In the genomic region with DNA sequence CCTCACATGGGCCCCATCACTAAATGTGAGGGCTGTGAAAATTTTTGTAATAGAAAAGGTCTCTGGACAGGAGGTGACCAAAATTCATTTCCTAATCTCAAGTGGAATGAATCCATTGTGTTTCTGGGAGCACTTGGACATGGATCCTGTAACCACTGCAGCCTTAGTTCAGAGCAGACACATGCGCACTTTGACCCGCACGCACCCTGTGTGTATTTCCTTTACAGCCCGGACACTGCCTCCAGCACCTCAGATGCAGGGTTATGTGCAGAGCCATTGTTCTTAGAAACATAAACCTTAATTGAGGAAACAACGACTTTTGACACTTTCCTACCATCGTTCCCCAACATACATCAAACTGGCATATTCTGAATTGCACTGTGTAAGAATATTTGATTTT, we compare ENCODE assay signal across 22 mouse cellular contexts.
"Had no signal": no experiment of that assay in that cellular context is flagged by ENCODE, and none has a peak within 500 bp of the region (broad histone marks: within the 10 kb centered on the region; RNA-seq: fewer than 3 reads in every experiment).

No protein-coding gene starts in this region.

- H3K9me3 ChIP-seq: heart, embryonic 13.5 days; heart, embryonic 15.5 days; hindbrain, embryonic 13.5 days; hindbrain, embryonic 15.5 days; limb, embryonic 13.5 days; limb, embryonic 15.5 days; liver, embryonic 12.5 days had no signal

- H3K27ac ChIP-seq: heart, embryonic 13.5 days; heart, embryonic 15.5 days; hindbrain, embryonic 13.5 days; hindbrain, embryonic 15.5 days; hindbrain, postnatal 0 days; layer of hippocampus, adult 2 months; left cerebral cortex, adult 2 months; limb, embryonic 13.5 days; limb, embryonic 15.5 days; liver, embryonic 12.5 days had no signal

- H3K4me2 ChIP-seq: heart, embryonic 11.5 days; heart, embryonic 13.5 days; heart, embryonic 15.5 days; hindbrain, embryonic 13.5 days; hindbrain, embryonic 15.5 days; limb, embryonic 13.5 days; limb, embryonic 15.5 days; liver, embryonic 12.5 days had no signal

- ATAC-seq: forebrain, postnatal 0 days; hindbrain, postnatal 0 days; liver, embryonic 12.5 days had no signal

- DNase-seq: forebrain, postnatal 0 days; gastrocnemius, postnatal 14 days; gastrocnemius, postnatal 36 days; heart, adult 18-20 months; heart, postnatal 14 days; heart, postnatal 36 days; kidney, adult 18-20 months; kidney, adult 8-10 months; kidney, postnatal 10 days; kidney, postnatal 25 days; kidney, postnatal 4 days had no signal

- H3K36me3 ChIP-seq: hindbrain, embryonic 15.5 days had no signal

- H3K27me3 ChIP-seq: heart, embryonic 13.5 days; heart, embryonic 15.5 days; hindbrain, embryonic 13.5 days; hindbrain, embryonic 15.5 days; limb, embryonic 13.5 days; limb, embryonic 15.5 days; liver, embryonic 12.5 days had no signal

- H3K4me3 ChIP-seq: heart, embryonic 13.5 days; heart, embryonic 15.5 days; hindbrain, embryonic 13.5 days; hindbrain, embryonic 15.5 days; layer of hippocampus, adult 2 months; left cerebral cortex, adult 2 months; limb, embryonic 13.5 days; limb, embryonic 15.5 days; liver, embryonic 12.5 days had no signal

- H3K4me1 ChIP-seq: liver, embryonic 12.5 days had no signal

- H3K9ac ChIP-seq: forebrain, postnatal 0 days; heart, embryonic 13.5 days; heart, embryonic 15.5 days; hindbrain, embryonic 13.5 days; hindbrain, embryonic 15.5 days; limb, embryonic 13.5 days; limb, embryonic 15.5 days; liver, embryonic 12.5 days had no signal
